In the genomic region with DNA sequence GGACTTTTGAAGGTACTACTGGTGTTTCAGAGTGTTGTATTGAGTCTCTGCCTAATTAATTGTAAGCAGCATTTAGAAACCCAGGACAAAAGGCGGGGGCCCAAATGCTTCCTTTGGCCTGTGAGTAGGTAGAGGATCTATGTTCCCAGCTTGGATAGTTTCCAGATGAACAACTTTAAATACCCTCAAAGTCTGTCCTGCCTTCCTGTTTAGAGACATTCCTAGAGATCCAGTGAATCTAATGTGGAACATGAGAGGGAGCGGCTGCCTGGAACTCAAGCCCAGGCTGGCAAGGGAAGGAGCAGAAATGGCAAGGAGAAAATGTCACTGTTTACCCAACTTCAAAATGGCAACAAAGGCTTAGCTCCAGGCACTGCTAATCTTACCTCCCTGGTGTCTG, we compare ENCODE assay signal across 14 mouse cellular contexts.
"Had no signal": no experiment of that assay in that cellular context is flagged by ENCODE, and none has a peak within 500 bp of the region (broad histone marks: within the 10 kb centered on the region; RNA-seq: fewer than 3 reads in every experiment).

No protein-coding gene starts in this region.

- H3K27me3 ChIP-seq: limb, embryonic 15.5 days; liver, embryonic 13.5 days; lung, embryonic 15.5 days; midbrain, embryonic 12.5 days had no signal

- H3K4me3 ChIP-seq: limb, embryonic 15.5 days; liver, embryonic 13.5 days; lung, embryonic 15.5 days; megakaryocyte, embryonic 14.5 days; midbrain, embryonic 12.5 days had no signal

- H3K9me3 ChIP-seq: limb, embryonic 15.5 days; liver, embryonic 13.5 days; lung, embryonic 15.5 days; midbrain, embryonic 12.5 days had no signal

- H3K4me1 ChIP-seq: liver, embryonic 13.5 days had no signal

- H3K9ac ChIP-seq: limb, embryonic 15.5 days; liver, embryonic 13.5 days; liver, postnatal 0 days; lung, embryonic 15.5 days; midbrain, embryonic 12.5 days had no signal

- DNase-seq: kidney, postnatal 36 days; layer of hippocampus, adult 9-11 months; layer of hippocampus, postnatal 36 days; liver, embryonic 13.5 days; liver, postnatal 0 days; lung, postnatal 14 days; thymus, adult 18-20 months; thymus, postnatal 14 days had no signal

- H3K27ac ChIP-seq: kidney, postnatal 0 days; limb, embryonic 15.5 days; liver, embryonic 13.5 days; lung, embryonic 15.5 days; macrophage; midbrain, embryonic 12.5 days had no signal

- ATAC-seq: liver, postnatal 0 days had no signal

- H3K36me3 ChIP-seq: limb, embryonic 15.5 days; liver, embryonic 13.5 days; lung, embryonic 15.5 days; midbrain, embryonic 12.5 days had no signal

- H3K4me2 ChIP-seq: limb, embryonic 15.5 days; liver, embryonic 13.5 days; lung, embryonic 15.5 days; midbrain, embryonic 12.5 days had no signal
